Mouse (Mus musculus) gastrocnemius, postnatal 36 days (tissue): ENCODE data around the gene Tagln2. TPM values are rescaled to one million over a fixed set of nuclear protein-coding genes. Genes with fewer than 3 reads are reported as not detected.

ENCODE experiments used
- DNase-seq, 2 experiments: peaks; one replicate each; pipeline ENCODE4 v3.0.0; 2022
- intact Hi-C: fragments of 180-260 bp; cut with DNase I; formaldehyde crosslinking; loops from one replicate; pipeline ENCODE4 v1.15.1; 2025
- total RNA-seq, 2 experiments: library from RNA; stranded (reverse); gene quantifications; 2 replicates each; pipeline ENCODE4 v1.2.3; 2021

Tagln2 gene
- total RNA-seq, 2 experiments from 2014 or later = 20.4 to 23.5 TPM

- peak in 1 of 2 experiments; percentile 6 for DNase-seq
- intact Hi-C loops = no loop called here
These were observed 19.5 kb upstream of the Tagln2 start for GRCm38 (mm10) chr1:172480376-172480775.

- intact Hi-C loops = no loop called here
- peak in 1 of 2 experiments; percentile 9 for DNase-seq
These were observed 18.7 kb upstream of the Tagln2 start for GRCm38 (mm10) chr1:172481111-172481510.

- intact Hi-C loops = no loop called here
- peak; percentile 64 to 78 for DNase-seq
These were observed 18.1 kb upstream of the Tagln2 start, which contains the start of gene Igsf9 for GRCm38 (mm10) chr1:172481540-172482280. Gene Igsf9, plus strand, starts transcription at chr1:172481788.

GRCm38 (mm10) chr1:172482518-172483360, 17.1 kb upstream of the Tagln2 start:
- DNase-seq = peak in 1 of 2 experiments; percentile 8
- intact Hi-C loops = no loop called here

- intact Hi-C loops = no loop called here
- no peak for DNase-seq
These were observed 16.5 kb upstream of the Tagln2 start for GRCm38 (mm10) chr1:172483361-172483660.

- intact Hi-C loops = no loop called here
- no peak for DNase-seq
These were observed 15.6 kb upstream of the Tagln2 start for GRCm38 (mm10) chr1:172484236-172484635.

- DNase-seq = no peak
- intact Hi-C loops = no loop called here
These were observed 15.2 kb upstream of the Tagln2 start for GRCm38 (mm10) chr1:172484671-172485070.

GRCm38 (mm10) chr1:172485821-172486220, 14.0 kb upstream of the Tagln2 start:
- no peak for DNase-seq
- intact Hi-C loops = no loop called here

GRCm38 (mm10) chr1:172486236-172486635, 13.6 kb upstream of the Tagln2 start:
- DNase-seq = no peak
- intact Hi-C loops = no loop called here

GRCm38 (mm10) chr1:172486651-172487050, 13.2 kb upstream of the Tagln2 start:
- no peak for DNase-seq
- intact Hi-C loops = no loop called here

GRCm38 (mm10) chr1:172487859-172488258, 12.0 kb upstream of the Tagln2 start:
- intact Hi-C loops = no loop called here

GRCm38 (mm10) chr1:172488831-172489230, 11.0 kb upstream of the Tagln2 start:
- no peak for DNase-seq
- intact Hi-C loops = no loop called here

More at GRCm38 (mm10) chr1:172487859-172488258, 12.0 kb upstream of the Tagln2 start:
- DNase-seq = no peak

GRCm38 (mm10) chr1:172489585-172490250, 10.1 kb upstream of the Tagln2 start:
- DNase-seq = no peak
- intact Hi-C loops = loop anchor here (1.0 kb wide), 1 partner anchor 77 kb away; no protein-coding TSS in a partner anchor

GRCm38 (mm10) chr1:172490261-172490661, 9.6 kb upstream of the Tagln2 start:
- DNase-seq = peak; percentile 87 to 88
- intact Hi-C loops = loop anchor here (1.0 kb wide), 1 partner anchor 78 kb away; no protein-coding TSS in a partner anchor

- intact Hi-C loops = no loop called here
- no peak for DNase-seq
These were observed 7.8 kb upstream of the Tagln2 start for GRCm38 (mm10) chr1:172492047-172492446.

- no peak for DNase-seq
- intact Hi-C loops = no loop called here
These were observed 6.3 kb upstream of the Tagln2 start for GRCm38 (mm10) chr1:172493516-172493915.

GRCm38 (mm10) chr1:172496030-172496429, 3.8 kb upstream of the Tagln2 start:
- no peak for DNase-seq
- intact Hi-C loops = no loop called here

- intact Hi-C loops = no loop called here
- no peak for DNase-seq
These were observed 2.4 kb upstream of the Tagln2 start for GRCm38 (mm10) chr1:172497428-172497827.

- intact Hi-C loops = no loop called here
- DNase-seq = peak; percentile 63 to 69
These were observed 864 bp downstream of the Tagln2 start for GRCm38 (mm10) chr1:172500451-172501370.
